Mouse (Mus musculus) stomach, postnatal 0 days (tissue): Measurements from ENCODE around the gene Prkce.

Source experiments
- CTCF ChIP-seq: IDR thresholded peaks from 2 replicates; pipeline ENCODE4 v1.5.1; 2016; ENCODE audit warnings: antibody characterized with exemption, low read depth, mild to moderate bottlenecking, moderate library complexity
- EP300 ChIP-seq: optimal IDR thresholded peaks from 2 replicates; pipeline ENCODE3; 2016; ENCODE audit warnings: antibody characterized with exemption

GRCm38 (mm10) chr17:86419199-86419598 is 251.6 kb downstream of the Prkce start:
- no peak for TF ChIP-seq CTCF
- TF ChIP-seq EP300: no peak
